Mouse (Mus musculus) WW6 (cell line): ENCODE measurements around the gene Oas2.
"Not testable (repeated sequence)": the region's sequence is repeated elsewhere in the genome, so short reads cannot be mapped to it uniquely, and the experiment has no call there.

Experiments
- DNase-seq: peaks from one replicate; pipeline ENCODE4 v3.0.0-alpha.2; 2013; ENCODE audit warnings: low read depth, low spot score

Oas2 gene

GRCm38 (mm10) chr5:120749688-120750087 lies at the start of gene Oas2:
Gene Oas2 (minus strand): TSS chr5:120749853.
- no peak for DNase-seq

GRCm38 (mm10) chr5:120798943-120799342 lies 49.3 kb upstream of the Oas2 start:
- not testable (repeated sequence) for DNase-seq

- DNase-seq: not testable (repeated sequence)
Observed at GRCm38 (mm10) chr5:120798147-120798546, 48.5 kb upstream of the Oas2 start.

- not testable (repeated sequence) for DNase-seq
Observed at GRCm38 (mm10) chr5:120795480-120796034, 45.9 kb upstream of the Oas2 start, which contains the start of gene Oas1e. Gene Oas1e (minus strand): TSS chr5:120795530.

GRCm38 (mm10) chr5:120793043-120793442 lies 43.4 kb upstream of the Oas2 start:
- no peak for DNase-seq

- no peak for DNase-seq
Observed at GRCm38 (mm10) chr5:120787042-120787441, 37.4 kb upstream of the Oas2 start.

- no peak for DNase-seq
Observed at GRCm38 (mm10) chr5:120782446-120782845, 32.8 kb upstream of the Oas2 start.

- no peak for DNase-seq
Observed at GRCm38 (mm10) chr5:120781646-120782045, 32.0 kb upstream of the Oas2 start.

- DNase-seq: no peak
Observed at GRCm38 (mm10) chr5:120779922-120780321, 30.3 kb upstream of the Oas2 start.

- no peak for DNase-seq
Observed at GRCm38 (mm10) chr5:120778941-120779340, 29.3 kb upstream of the Oas2 start.

GRCm38 (mm10) chr5:120777478-120777877 lies 27.8 kb upstream of the Oas2 start, which contains the start of gene Oas3:
Gene Oas3 (minus strand): TSS chr5:120777661.
- no peak for DNase-seq

- DNase-seq: no peak
Observed at GRCm38 (mm10) chr5:120776801-120777200, 27.1 kb upstream of the Oas2 start.

- DNase-seq: no peak
Observed at GRCm38 (mm10) chr5:120775287-120775985, 25.8 kb upstream of the Oas2 start.

- DNase-seq: no peak
Observed at GRCm38 (mm10) chr5:120769396-120769795, 19.7 kb upstream of the Oas2 start.

- no peak for DNase-seq
Observed at GRCm38 (mm10) chr5:120765010-120765409, 15.4 kb upstream of the Oas2 start.

- no peak for DNase-seq
Observed at GRCm38 (mm10) chr5:120761901-120762300, 12.2 kb upstream of the Oas2 start.

GRCm38 (mm10) chr5:120754215-120754614 lies 4.6 kb upstream of the Oas2 start:
- no peak for DNase-seq

GRCm38 (mm10) chr5:120752786-120753185 lies 3.1 kb upstream of the Oas2 start:
- DNase-seq: no peak

GRCm38 (mm10) chr5:120751206-120751605 lies 1.6 kb upstream of the Oas2 start:
- no peak for DNase-seq

GRCm38 (mm10) chr5:120746451-120746850 lies 3.2 kb downstream of the Oas2 start:
- no peak for DNase-seq

GRCm38 (mm10) chr5:120742125-120742524 lies 7.5 kb downstream of the Oas2 start:
- DNase-seq: no peak

GRCm38 (mm10) chr5:120734380-120734990 lies 15.2 kb downstream of the Oas2 start:
- DNase-seq: no peak

- DNase-seq: no peak
Observed at GRCm38 (mm10) chr5:120733696-120734095, 16.0 kb downstream of the Oas2 start.
